Mouse (Mus musculus) thymus, postnatal 36 days (tissue): Measurements from ENCODE around the gene Arhgef2.
"Not testable (repeated sequence)": the region's sequence is repeated elsewhere in the genome, so short reads cannot be mapped to it uniquely, and the experiment has no call there.

Experiments
- DNase-seq, 2 experiments: peaks; one replicate each; pipeline ENCODE4 v3.0.0; 2022; ENCODE audit warnings: mixed read lengths in 2 of 2

Gene Arhgef2

GRCm38 (mm10) chr3:88605666-88606065, at the start of gene Arhgef2:
Gene Arhgef2, plus strand, starts transcription at chr3:88605966.
- not testable (repeated sequence) for DNase-seq

GRCm38 (mm10) chr3:88556616-88557015, 49.1 kb upstream of the Arhgef2 start:
- DNase-seq, result no peak

DNA sequence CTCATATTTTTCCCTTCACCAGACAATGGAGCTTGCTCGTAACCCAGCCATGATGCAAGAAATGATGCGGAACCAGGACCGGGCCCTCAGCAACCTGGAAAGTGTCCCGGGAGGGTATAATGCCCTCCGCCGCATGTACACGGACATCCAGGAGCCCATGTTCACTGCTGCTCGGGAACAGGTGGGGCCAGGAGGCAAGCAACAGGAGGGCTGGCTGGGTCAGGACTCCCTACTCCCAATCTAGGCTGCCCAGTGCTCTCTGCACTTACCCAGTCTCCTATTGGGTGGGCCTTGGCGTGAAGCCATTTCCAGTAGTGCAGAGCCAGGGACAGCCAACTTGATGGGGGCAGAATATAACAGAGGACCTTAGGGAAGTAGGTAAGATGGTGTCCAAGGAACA, 46.2 kb upstream of the Arhgef2 start:
- no peak for DNase-seq

- DNase-seq, result no peak
Measured at GRCm38 (mm10) chr3:88561989-88562388, 43.8 kb upstream of the Arhgef2 start.

DNA sequence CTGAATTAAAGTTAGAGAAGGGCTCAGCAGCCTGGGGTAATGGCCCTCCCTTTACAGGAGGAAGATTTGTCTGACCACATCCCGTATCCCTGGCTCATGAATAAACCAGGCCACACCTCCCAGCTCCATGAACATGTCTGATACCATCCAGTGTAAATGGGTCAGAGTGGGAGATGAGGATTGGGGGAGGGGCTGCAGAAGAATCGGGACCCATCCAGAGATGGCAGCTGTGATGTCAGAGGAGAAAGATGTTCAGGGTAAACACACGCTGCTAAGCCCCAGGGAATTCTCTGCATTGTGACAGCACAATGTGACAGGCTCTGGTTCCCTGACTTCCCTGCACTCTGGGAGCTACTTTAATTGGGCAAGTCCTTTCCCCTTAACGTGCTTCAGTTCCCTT, 42.3 kb upstream of the Arhgef2 start:
- DNase-seq, result no peak

GRCm38 (mm10) chr3:88563966-88564365, 41.8 kb upstream of the Arhgef2 start:
- DNase-seq, result no peak

DNA sequence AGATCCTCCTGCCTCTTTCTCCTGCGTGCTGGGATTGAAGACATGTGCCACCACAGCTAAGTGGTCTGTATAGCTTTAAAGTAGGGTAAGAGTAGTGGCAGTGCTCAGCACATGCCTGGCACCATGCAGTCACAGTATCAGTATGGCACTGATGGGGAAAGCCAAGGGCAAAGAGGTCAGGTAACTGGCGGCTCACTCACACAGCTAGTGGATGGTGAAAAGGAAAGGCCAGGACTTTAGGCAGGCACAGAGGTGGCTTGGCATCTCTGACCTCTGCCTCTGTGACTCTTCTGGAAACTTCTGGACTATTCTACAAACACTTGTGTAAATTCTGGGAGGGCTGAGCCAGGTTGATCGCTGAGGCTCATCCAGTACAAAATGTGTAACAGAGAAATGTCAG, 39.6 kb upstream of the Arhgef2 start:
- no peak for DNase-seq

GRCm38 (mm10) chr3:88566536-88567061, 39.2 kb upstream of the Arhgef2 start:
- no peak for DNase-seq

GRCm38 (mm10) chr3:88567892-88568291, 37.9 kb upstream of the Arhgef2 start:
- DNase-seq, result no peak

DNA sequence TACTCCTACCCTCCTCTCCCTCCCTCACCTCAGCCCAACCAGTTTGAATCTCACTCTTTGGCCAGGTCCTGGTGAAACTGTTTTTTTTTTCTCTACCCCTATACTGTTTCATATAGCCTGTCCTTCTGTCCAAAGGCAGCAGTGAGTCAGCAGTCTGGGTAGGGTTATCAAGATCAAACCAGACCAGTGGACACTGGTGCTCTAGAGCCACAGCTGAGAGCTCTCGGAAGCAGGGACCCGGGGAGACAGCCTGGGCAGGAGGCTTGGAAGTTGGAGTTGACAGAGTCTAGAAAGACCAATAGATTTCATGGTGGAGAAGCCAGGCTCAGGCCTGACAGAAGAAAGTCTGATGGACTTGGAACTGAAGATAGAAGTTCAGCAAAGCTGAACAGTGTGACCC, 37.2 kb upstream of the Arhgef2 start:
- no peak for DNase-seq

- no peak for DNase-seq
Measured at GRCm38 (mm10) chr3:88569093-88569492, 36.7 kb upstream of the Arhgef2 start.

- no peak for DNase-seq
Measured at GRCm38 (mm10) chr3:88569694-88570093, 36.1 kb upstream of the Arhgef2 start.

DNA sequence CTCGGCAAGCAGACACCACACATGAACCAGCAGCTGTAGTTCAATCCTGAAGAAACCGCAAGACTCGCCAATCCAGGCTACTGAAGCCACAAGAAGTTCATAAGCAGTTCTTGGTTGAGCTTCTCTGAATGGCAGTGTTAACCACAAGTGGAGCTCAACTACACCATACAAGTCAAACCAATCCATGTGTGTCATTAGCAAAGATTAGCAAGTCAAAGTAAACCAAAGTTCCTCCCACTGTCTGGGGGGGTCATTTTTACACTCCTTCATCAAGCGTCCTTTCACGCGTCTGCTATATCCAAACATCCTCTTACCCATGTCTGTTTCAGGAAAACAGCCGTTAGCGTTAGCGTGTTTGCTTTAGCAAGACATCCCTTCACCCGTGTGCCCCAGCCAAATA, 35.4 kb upstream of the Arhgef2 start:
- DNase-seq, result no peak

GRCm38 (mm10) chr3:88571856-88572255, 33.9 kb upstream of the Arhgef2 start:
- no peak for DNase-seq

DNA sequence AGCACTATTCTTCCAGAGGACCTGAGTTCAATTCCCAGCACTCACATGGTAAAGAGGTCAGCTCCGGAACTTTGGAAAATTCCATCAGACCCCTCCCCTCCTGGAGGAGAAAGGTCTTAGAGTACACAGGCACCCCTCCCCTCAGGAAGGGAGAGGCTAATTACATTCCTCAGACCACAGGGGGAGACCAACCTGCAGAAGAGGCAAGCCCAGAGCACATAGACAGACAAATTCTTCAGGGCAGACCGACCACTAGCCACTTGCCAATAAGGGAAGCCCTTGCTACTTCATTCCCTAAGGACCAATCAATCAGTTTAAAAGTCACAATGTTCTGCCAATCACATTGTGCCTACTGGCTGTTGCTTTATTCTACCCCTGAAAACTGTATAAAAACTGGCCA, 32.9 kb upstream of the Arhgef2 start:
- no peak for DNase-seq

- DNase-seq, result no peak
Measured at GRCm38 (mm10) chr3:88573810-88574209, 32.0 kb upstream of the Arhgef2 start.

GRCm38 (mm10) chr3:88575540-88575939, 30.2 kb upstream of the Arhgef2 start, which contains the start of gene Ssr2:
Gene Ssr2, plus strand, starts transcription at chr3:88575876.
- no peak for DNase-seq

- not testable (repeated sequence) for DNase-seq
Measured at GRCm38 (mm10) chr3:88577846-88578245, 27.9 kb upstream of the Arhgef2 start.

GRCm38 (mm10) chr3:88578498-88579424, 27.0 kb upstream of the Arhgef2 start:
- no peak for DNase-seq

DNA sequence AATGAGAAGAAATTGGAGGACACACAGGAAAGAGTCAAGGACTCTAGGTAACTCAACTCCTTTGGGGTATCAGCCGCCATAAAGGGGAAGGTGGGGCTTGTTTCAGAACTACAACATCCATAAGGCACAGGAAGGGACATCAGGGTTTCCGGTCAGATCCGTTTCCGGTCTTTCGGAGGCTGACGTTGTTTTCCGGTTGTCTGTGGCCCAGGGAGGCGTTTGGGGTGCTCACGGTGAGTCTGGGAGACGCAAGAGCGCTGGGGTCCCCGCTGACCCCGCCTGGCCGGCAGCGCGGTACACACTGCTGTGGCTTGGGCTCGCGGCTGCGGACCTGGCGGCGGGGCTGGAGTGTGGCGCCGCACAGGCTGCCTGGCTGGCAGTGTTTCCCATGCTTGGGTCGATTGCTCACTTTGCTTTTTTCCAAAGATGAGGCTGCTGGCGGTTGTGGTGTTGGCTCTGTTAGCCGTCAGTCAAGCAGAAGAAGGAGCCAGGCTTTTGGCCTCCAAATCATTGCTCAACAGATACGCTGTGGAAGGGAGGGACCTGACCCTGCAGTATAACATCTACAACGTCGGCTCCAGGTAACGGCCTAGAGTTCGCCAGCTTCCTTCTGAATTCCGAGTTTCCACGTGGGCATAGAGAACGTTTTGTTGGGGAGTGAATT, 26.2 kb upstream of the Arhgef2 start:
- DNase-seq, result peak; percentile 65 to 70

- DNase-seq, result no peak
Measured at GRCm38 (mm10) chr3:88585769-88586168, 20.0 kb upstream of the Arhgef2 start.

DNA sequence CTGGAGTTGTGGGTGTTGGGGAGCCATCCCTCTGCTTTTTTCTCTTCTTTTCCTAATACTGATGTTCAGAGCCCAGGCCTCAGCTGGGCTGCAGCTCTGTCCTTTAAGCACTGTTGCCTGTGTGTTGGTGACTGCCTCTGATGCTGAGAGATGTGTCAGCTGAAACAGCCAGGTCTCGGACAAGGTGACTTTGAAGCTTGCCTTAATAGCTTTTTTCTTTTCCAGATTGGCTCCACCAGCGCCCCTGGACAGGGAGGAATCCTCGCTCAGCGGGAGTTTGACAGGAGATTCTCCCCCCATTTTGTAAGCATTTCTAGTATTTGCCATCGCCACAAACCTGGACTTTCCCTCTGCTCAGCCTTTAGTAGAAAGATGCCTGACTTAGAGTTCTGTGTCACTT, 19.1 kb upstream of the Arhgef2 start:
- DNase-seq, result no peak

DNA sequence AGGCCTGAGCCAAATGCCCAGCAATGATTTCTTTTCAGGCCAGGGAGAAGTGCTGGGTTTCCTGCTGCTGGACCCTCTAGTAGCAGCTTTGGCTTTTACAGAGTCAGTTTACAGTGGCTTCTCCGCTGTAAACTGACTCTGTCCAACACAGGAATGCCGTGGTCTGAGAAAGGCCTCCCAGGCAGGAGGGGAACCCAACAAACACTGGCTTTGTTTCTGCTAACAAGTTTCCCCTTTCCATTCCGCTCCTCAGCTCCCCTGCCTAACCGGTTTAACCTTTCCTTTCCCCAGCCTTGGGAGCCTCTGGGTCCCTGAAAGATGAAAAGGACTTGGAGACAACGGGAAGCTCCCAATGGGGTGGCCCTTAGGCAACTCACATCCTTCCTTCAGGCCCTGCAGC, 15.5 kb upstream of the Arhgef2 start:
- DNase-seq, result no peak

DNA sequence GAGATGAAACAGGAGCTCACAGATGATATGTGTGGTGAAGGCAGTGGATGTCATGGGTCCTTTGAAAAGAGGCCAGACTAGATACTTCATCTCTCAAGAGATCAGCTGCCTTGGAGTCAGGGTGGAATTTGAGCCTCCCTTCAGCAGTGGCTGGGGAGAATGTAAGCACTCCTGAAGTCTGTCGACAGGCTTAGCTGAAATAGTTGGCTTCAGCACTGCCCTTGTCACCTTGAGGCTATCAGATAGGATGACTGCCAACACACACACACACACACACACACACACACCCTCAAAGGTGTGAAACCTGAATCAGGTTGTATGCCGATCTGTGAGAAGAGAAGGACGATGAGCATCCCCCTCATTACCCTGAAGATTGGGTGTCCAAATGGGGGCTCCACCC, 14.7 kb upstream of the Arhgef2 start:
- DNase-seq, result no peak
